Mouse (Mus musculus): ENCODE measurements at regions not wholly inside any gene's neighbourhood (a gene's known extent, or its start where the extent isn't known, plus 50 kb on each side); places are given as distances from the start of the nearest gene placed in this dataset.

DNA sequence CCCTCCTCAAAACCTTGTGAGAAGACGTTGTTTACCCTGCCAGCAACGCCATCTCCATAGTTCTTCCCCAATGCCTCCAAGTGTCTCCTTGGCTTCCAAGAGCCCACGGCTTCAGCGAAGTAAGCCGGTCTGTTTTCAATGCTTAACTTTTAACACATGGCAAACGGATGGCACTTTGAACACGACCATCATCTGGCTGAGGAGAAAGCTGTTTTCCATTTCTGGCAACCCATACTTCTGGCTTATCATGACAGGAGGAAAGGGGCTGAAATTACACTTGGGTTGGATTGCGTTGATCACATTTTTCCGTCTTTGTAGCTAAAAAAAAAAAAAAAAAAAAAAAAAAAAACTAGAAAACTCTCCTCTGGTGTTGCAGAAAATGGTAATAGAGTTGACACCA lies 410.2 kb upstream of the Jarid2 start:
- no peak for TF ChIP-seq CTCF (IDR thresholded peaks at IDR 0.05; ENCODE audit: borderline replicate concordance, insufficient read depth, low read depth, low read length)
- no peak for TF ChIP-seq POLR2A (IDR thresholded peaks at IDR 0.05; ENCODE audit: borderline replicate concordance, insufficient read depth, low read length)

All from cerebellum, adult 2 months (tissue).